Mouse (Mus musculus): ENCODE data around the gene C130050O18Rik.

- TF ChIP-seq GATA1 (IDR thresholded peaks at IDR 0.05; ENCODE audit: low read length) (peak; percentile 60), TAL1 (IDR thresholded peaks at IDR 0.05; ENCODE audit: low read length) (peak; percentile 70)
Observed at GRCm38 (mm10) chr5:139388694-139389675, 16.1 kb upstream of the C130050O18Rik start.

All from erythroblast, embryonic 14.5 days (primary cell).